Mouse (Mus musculus): ENCODE data around the gene Hand2. TPM values are rescaled to one million over a fixed set of nuclear protein-coding genes. Genes with fewer than 3 reads are reported as not detected.

Hand2 gene
- under 1 TPM; 0.36 to 0.52 TPM for total RNA-seq (2021)
- long read RNA-seq, experiment 1, partial matches to known transcripts, result 0 of 1 reads
- long read RNA-seq, experiment 1, other reads (novel, unspliced or antisense), result 0 of 1 reads
- long read RNA-seq, experiment 2, result 0 reads

- peak; percentile 48 for DNase-seq
Observed at GRCm38 (mm10) chr8:57320851-57321743, at the start of gene Hand2. Gene Hand2 (plus strand): TSS chr8:57320983.

GRCm38 (mm10) chr8:57273055-57273454 is 47.7 kb upstream of the Hand2 start:
- DNase-seq, result no peak

- no peak for DNase-seq
Observed at GRCm38 (mm10) chr8:57293441-57293840, 27.3 kb upstream of the Hand2 start.

- DNase-seq, result no peak
Observed at GRCm38 (mm10) chr8:57303513-57303912, 17.3 kb upstream of the Hand2 start.

- no peak for DNase-seq
Observed at GRCm38 (mm10) chr8:57304944-57305343, 15.8 kb upstream of the Hand2 start.

- no peak for DNase-seq
Observed at GRCm38 (mm10) chr8:57306441-57306840, 14.3 kb upstream of the Hand2 start.

- no peak for DNase-seq
Observed at GRCm38 (mm10) chr8:57309844-57310485, 10.8 kb upstream of the Hand2 start.

- DNase-seq, result no peak
Observed at GRCm38 (mm10) chr8:57312031-57312981, 8.5 kb upstream of the Hand2 start.

GRCm38 (mm10) chr8:57313583-57313982 is 7.2 kb upstream of the Hand2 start:
- DNase-seq, result no peak

- DNase-seq, result no peak
Observed at GRCm38 (mm10) chr8:57314216-57314615, 6.6 kb upstream of the Hand2 start.

- no peak for DNase-seq
Observed at GRCm38 (mm10) chr8:57315471-57315870, 5.3 kb upstream of the Hand2 start.

GRCm38 (mm10) chr8:57317107-57317506 is 3.7 kb upstream of the Hand2 start:
- no peak for DNase-seq

- no peak for DNase-seq
Observed at GRCm38 (mm10) chr8:57317890-57318480, 2.8 kb upstream of the Hand2 start.

- no peak for DNase-seq
Observed at GRCm38 (mm10) chr8:57319092-57319980, 1.4 kb upstream of the Hand2 start.

- DNase-seq, result no peak
Observed at GRCm38 (mm10) chr8:57319981-57320585, 700 bp upstream of the Hand2 start.

- DNase-seq, result peak; percentile 32
Observed at GRCm38 (mm10) chr8:57321898-57322895, 1.4 kb downstream of the Hand2 start.

GRCm38 (mm10) chr8:57322961-57323941 is 2.5 kb downstream of the Hand2 start:
- DNase-seq, result no peak

GRCm38 (mm10) chr8:57324091-57324490 is 3.3 kb downstream of the Hand2 start:
- DNase-seq, result no peak

Data from gastrocnemius, postnatal 10 days (tissue).